In the genomic region with DNA sequence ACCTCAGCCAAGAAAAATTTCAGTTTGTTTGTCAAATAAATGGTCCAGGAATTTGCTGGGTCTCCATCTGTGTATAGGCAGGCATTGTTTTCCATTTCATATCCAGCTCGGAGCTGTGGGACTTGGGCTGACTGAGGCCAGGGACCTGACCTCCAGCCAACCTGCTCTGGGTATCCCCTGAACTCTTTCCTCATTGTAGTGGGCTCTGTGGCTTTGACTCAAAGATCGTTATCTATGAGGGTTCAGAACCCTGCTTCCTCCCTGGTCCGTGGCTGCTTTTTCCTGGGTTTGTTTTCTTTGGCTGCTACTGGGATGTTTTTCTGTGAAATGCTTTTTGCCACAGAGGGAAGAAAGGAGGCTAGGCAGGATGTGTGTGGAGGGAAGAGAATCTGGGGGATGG, we compare ENCODE assay signal across 8 mouse cellular contexts. TPM values are rescaled to one million over a fixed set of nuclear protein-coding genes. Genes with fewer than 3 reads are reported as not detected.
DNase-seq lines count a peak whose midpoint lies in the region; ATAC-seq lines count a peak whose summit lies in the region.
"Had no signal": no experiment of that assay in that cellular context is flagged by ENCODE, and none has a peak within 500 bp of the region (broad histone marks: within the 10 kb centered on the region; RNA-seq: fewer than 3 reads in every experiment).

No protein-coding gene starts in this region.

- 39% methylated on average over 3 of the region's 3 CpGs for WGBS in kidney, embryonic 15.5 days
- 45% methylated on average over 3 of the region's 3 CpGs for WGBS in heart, embryonic 10.5 days
- WGBS in limb, embryonic 15.5 days = 61% methylated on average over 3 of the region's 3 CpGs

- H3K4me3 ChIP-seq in kidney, embryonic 15.5 days (replicated peaks) = no peak overlapping the region
- peak overlapping the region; percentile 49; the same call in 1 of the 2 replicates for H3K4me3 ChIP-seq in heart, embryonic 10.5 days
- no peak overlapping the region for H3K4me3 ChIP-seq in limb, embryonic 15.5 days

- H3K27me3 ChIP-seq in kidney, embryonic 15.5 days = peaks cover 4% of the 10 kb centered on the region; the same call in 1 of the 2 replicates
- peaks cover 7% of the 10 kb centered on the region; the same call in 1 of the 2 replicates for H3K27me3 ChIP-seq in heart, embryonic 10.5 days (ENCODE audit: insufficient read depth, poor library complexity, severe bottlenecking)
- no peaks in the 10 kb centered on the region for H3K27me3 ChIP-seq in limb, embryonic 15.5 days

- no peaks in the 10 kb centered on the region for H3K9me3 ChIP-seq in kidney, embryonic 15.5 days (replicated peaks)
- no peaks in the 10 kb centered on the region for H3K9me3 ChIP-seq in heart, embryonic 10.5 days
- H3K9me3 ChIP-seq in limb, embryonic 15.5 days = no peaks in the 10 kb centered on the region

- peak overlapping the region; percentile 89 for H3K27ac ChIP-seq in kidney, embryonic 15.5 days
- H3K27ac ChIP-seq in heart, embryonic 10.5 days = peak overlapping the region; percentile 66
- 0 out of 2 replicates have a peak overlapping the region, but pooled peaks have one; percentile 18 for H3K27ac ChIP-seq in limb, embryonic 15.5 days

- peak overlapping the region; percentile 51 for H3K4me2 ChIP-seq in kidney, embryonic 15.5 days
- no peak overlapping the region for H3K4me2 ChIP-seq in limb, embryonic 15.5 days

- ATAC-seq in kidney, embryonic 15.5 days (replicated peaks; ENCODE audit: low FRiP score) = no peak
- ATAC-seq in limb, embryonic 15.5 days (ENCODE audit: insufficient number of reproducible peaks, low FRiP score, low TSS enrichment, low read depth) = no peak

- peaks cover 31% of the 10 kb centered on the region for H3K4me1 ChIP-seq in kidney, embryonic 15.5 days
- peaks cover 26% of the 10 kb centered on the region for H3K4me1 ChIP-seq in heart, embryonic 10.5 days
- peaks cover 19% of the 10 kb centered on the region for H3K4me1 ChIP-seq in limb, embryonic 15.5 days

- H3K9ac ChIP-seq in kidney, embryonic 15.5 days = no peak overlapping the region
- no peak overlapping the region for H3K9ac ChIP-seq in limb, embryonic 15.5 days

- DNase-seq in kidney, adult 9 months = no peak
- peak; percentile 33 for DNase-seq in T-cell, adult 2 months (ENCODE audit: low spot score)
- no peak for DNase-seq in heart, embryonic 10.5 days (ENCODE audit: low spot score)
- DNase-seq in thymus, postnatal 4 days = no peak
- no peak for DNase-seq in layer of hippocampus, adult 11-12 months (ENCODE audit: low spot score)

- no peaks in the 10 kb centered on the region for H3K36me3 ChIP-seq in kidney, embryonic 15.5 days
- no peaks in the 10 kb centered on the region for H3K36me3 ChIP-seq in heart, embryonic 10.5 days
- no peaks in the 10 kb centered on the region for H3K36me3 ChIP-seq in limb, embryonic 15.5 days

RNA-seq across cellular contexts. Expression of a gene that starts 7.7 kb away (rescaled TPM):
- 185 and 196 TPM in 2 replicates for polyA plus RNA-seq in kidney, embryonic 15.5 days (2015; fragmentation: Nextera tagmentation; extraction: Ambion mirVana)
- 72.9 and 98.6 TPM in 2 replicates for polyA plus RNA-seq in heart, embryonic 10.5 days (2016; fragmentation: Nextera tagmentation; extraction: Ambion mirVana)
- 193 and 204 TPM in 2 replicates for polyA plus RNA-seq in limb, embryonic 15.5 days (2015; fragmentation: Nextera tagmentation; extraction: Ambion mirVana)

RNA-seq across cellular contexts. Expression of a gene that starts 29.1 kb away (rescaled TPM):
- 2.3 and 2.7 TPM in 2 replicates for polyA plus RNA-seq in kidney, embryonic 15.5 days (2015; fragmentation: Nextera tagmentation; extraction: Ambion mirVana)
- 0.22 and 0.82 TPM in 2 replicates for polyA plus RNA-seq in heart, embryonic 10.5 days (2016; fragmentation: Nextera tagmentation; extraction: Ambion mirVana)
- polyA plus RNA-seq in limb, embryonic 15.5 days (2015; fragmentation: Nextera tagmentation; extraction: Ambion mirVana) = 1.9 and 2.3 TPM in 2 replicates

RNA-seq across cellular contexts. Expression of a gene that starts 42.8 kb away (rescaled TPM):
- polyA plus RNA-seq in kidney, embryonic 15.5 days (2015; fragmentation: Nextera tagmentation; extraction: Ambion mirVana) = 0.30 and 0.61 TPM in 2 replicates
- 0.21 and 0.70 TPM in 2 replicates for polyA plus RNA-seq in heart, embryonic 10.5 days (2016; fragmentation: Nextera tagmentation; extraction: Ambion mirVana)
- 0.23 TPM in 1 of 2 replicates, not detected in the other for polyA plus RNA-seq in limb, embryonic 15.5 days (2015; fragmentation: Nextera tagmentation; extraction: Ambion mirVana)
- polyA plus RNA-seq: limb, embryonic 11.5 days had no signal

Comparison
In these comparisons a context has a peak if more than half of its experiments do, and no peak if none do; other contexts are left out.
1. H3K27ac ChIP-seq: peak in every context shown above with its lines; median percentile 89 in kidney, embryonic 15.5 days; 66 in heart, embryonic 10.5 days; 18 in limb, embryonic 15.5 days.